Mouse (Mus musculus): Measurements from ENCODE around the gene Tead1. TPM values are rescaled to one million over a fixed set of nuclear protein-coding genes. Genes with fewer than 3 reads are reported as not detected.

Gene Tead1
- total RNA-seq (2021), result 100 to 1,000 TPM; 181 to 186 TPM

GRCm38 (mm10) chr7:112679171-112679512 lies at the start of gene Tead1:
Tead1 (plus strand) TSS chr7:112679318.
- intact Hi-C loops (cut with DNase I), result loop anchor here (2.0 to 5.0 kb wide), 3 partner anchors 18 to 282 kb away; no protein-coding TSS in a partner anchor
- DNase-seq (ENCODE audit: low spot score), result peak; percentile 88

GRCm38 (mm10) chr7:112634505-112635213 lies 44.5 kb upstream of the Tead1 start:
- intact Hi-C loops (cut with DNase I), result no loop called here
- no peak for DNase-seq (ENCODE audit: low spot score)

- no peak for DNase-seq (ENCODE audit: low spot score)
- intact Hi-C loops (cut with DNase I), result no loop called here
Observed at GRCm38 (mm10) chr7:112635936-112636335, 43.2 kb upstream of the Tead1 start.

GRCm38 (mm10) chr7:112643866-112644543 lies 35.1 kb upstream of the Tead1 start:
- no peak for DNase-seq (ENCODE audit: low spot score)
- intact Hi-C loops (cut with DNase I), result no loop called here

GRCm38 (mm10) chr7:112644701-112645100 lies 34.4 kb upstream of the Tead1 start:
- intact Hi-C loops (cut with DNase I), result no loop called here
- peak; percentile 24 for DNase-seq (ENCODE audit: low spot score)

- intact Hi-C loops (cut with DNase I), result no loop called here
Observed at GRCm38 (mm10) chr7:112645724-112646123, 33.4 kb upstream of the Tead1 start.

GRCm38 (mm10) chr7:112647417-112647816 lies 31.7 kb upstream of the Tead1 start:
- intact Hi-C loops (cut with DNase I), result no loop called here
- DNase-seq (ENCODE audit: low spot score), result no peak

More at GRCm38 (mm10) chr7:112645724-112646123, 33.4 kb upstream of the Tead1 start:
- no peak for DNase-seq (ENCODE audit: low spot score)

GRCm38 (mm10) chr7:112656141-112656662 lies 22.9 kb upstream of the Tead1 start:
- intact Hi-C loops (cut with DNase I), result loop anchor here (5.0 kb wide), 1 partner anchor 184 kb away; no protein-coding TSS in a partner anchor
- DNase-seq (ENCODE audit: low spot score), result peak; percentile 75

- no peak for DNase-seq (ENCODE audit: low spot score)
- intact Hi-C loops (cut with DNase I), result loop anchor here (5.0 kb wide), 1 partner anchor 187 kb away; no protein-coding TSS in a partner anchor
Observed at GRCm38 (mm10) chr7:112658939-112659338, 20.2 kb upstream of the Tead1 start.

GRCm38 (mm10) chr7:112659816-112660215 lies 19.3 kb upstream of the Tead1 start:
- intact Hi-C loops (cut with DNase I), result loop anchor here (5.0 kb wide), 2 partner anchors 188 to 207 kb away; no protein-coding TSS in a partner anchor

GRCm38 (mm10) chr7:112660325-112660724 lies 18.8 kb upstream of the Tead1 start:
- intact Hi-C loops (cut with DNase I), result loop anchor here (5.0 kb wide), 1 partner anchor 207 kb away; no protein-coding TSS in a partner anchor

More at GRCm38 (mm10) chr7:112659816-112660215, 19.3 kb upstream of the Tead1 start:
- no peak for DNase-seq (ENCODE audit: low spot score)

GRCm38 (mm10) chr7:112662398-112663313 lies 16.5 kb upstream of the Tead1 start:
- intact Hi-C loops (cut with DNase I), result loop anchor here (5.0 kb wide), 1 partner anchor 205 kb away; no protein-coding TSS in a partner anchor
- no peak for DNase-seq (ENCODE audit: low spot score)

More at GRCm38 (mm10) chr7:112660325-112660724, 18.8 kb upstream of the Tead1 start:
- peak; percentile 51 for DNase-seq (ENCODE audit: low spot score)

GRCm38 (mm10) chr7:112663314-112663966 lies 15.7 kb upstream of the Tead1 start:
- DNase-seq (ENCODE audit: low spot score), result peak; percentile 27
- intact Hi-C loops (cut with DNase I), result loop anchor here (5.0 kb wide), 1 partner anchor 204 kb away; no protein-coding TSS in a partner anchor

- no peak for DNase-seq (ENCODE audit: low spot score)
- intact Hi-C loops (cut with DNase I), result no loop called here
Observed at GRCm38 (mm10) chr7:112669993-112670392, 9.1 kb upstream of the Tead1 start.

- DNase-seq (ENCODE audit: low spot score), result peak; percentile 45
- intact Hi-C loops (cut with DNase I), result loop anchor here (2.0 to 5.0 kb wide), 3 partner anchors 18 to 281 kb away; no protein-coding TSS in a partner anchor
Observed at GRCm38 (mm10) chr7:112678418-112679170, 524 bp upstream of the Tead1 start.

GRCm38 (mm10) chr7:112679513-112680245 lies 561 bp downstream of the Tead1 start:
- peak; percentile 54 for DNase-seq (ENCODE audit: low spot score)
- intact Hi-C loops (cut with DNase I), result loop anchor here (2.0 to 5.0 kb wide), 5 partner anchors 17 to 282 kb away; no protein-coding TSS in a partner anchor

- no peak for DNase-seq (ENCODE audit: low spot score)
- intact Hi-C loops (cut with DNase I), result loop anchor here (5.0 kb wide), 2 partner anchors 82 to 187 kb away; no protein-coding TSS in a partner anchor
Observed at GRCm38 (mm10) chr7:112680498-112681251, 1.6 kb downstream of the Tead1 start.
